Mouse (Mus musculus) cerebellum, adult 2 months (tissue): ENCODE results near the gene Mvb12a.

Source experiments
- CTCF ChIP-seq: fragments of 200-500 bp; IDR thresholded peaks from 2 replicates; pipeline ENCODE4 v1.5.1; 2011; ENCODE audit warnings: low read depth, mild to moderate bottlenecking, control low read depth, low read length, moderate library complexity, borderline replicate concordance; ENCODE audit not compliant: insufficient read depth
- POLR2A ChIP-seq: fragments of 200-500 bp; IDR thresholded peaks from 2 replicates; pipeline ENCODE4 v1.6.1; 2011; ENCODE audit warnings: low read length, control low read depth, borderline replicate concordance; ENCODE audit not compliant: insufficient read depth

GRCm38 (mm10) chr8:71558958-71559690 lies 16.4 kb downstream of the Mvb12a start:
- no peak for TF ChIP-seq CTCF
- TF ChIP-seq POLR2A, result no peak
